Mouse (Mus musculus) forebrain, embryonic 12.5 days (tissue): ENCODE results near the gene Gm49354. TPM values are rescaled to one million over a fixed set of nuclear protein-coding genes. Genes with fewer than 3 reads are reported as not detected.

ENCODE experiments used
- ATAC-seq: fragments of 200-750 bp; cut with Nextera tagmentation; 2 replicates; pipeline ENCODE4 v1.8.0; 2017; ENCODE audit warnings: moderate TSS enrichment; ENCODE audit not compliant: low FRiP score
- H3K27ac ChIP-seq: fragments of 300-500 bp; sonication (generic); 2 replicates; pipeline ENCODE4 v1.5.1; 2016; ENCODE audit warnings: mild to moderate bottlenecking
- H3K27me3 ChIP-seq: fragments of 300-500 bp; sonication (generic); 2 replicates; pipeline ENCODE4 v1.6.1; 2016; ENCODE audit warnings: mild to moderate bottlenecking
- H3K36me3 ChIP-seq: fragments of 300-500 bp; sonication (generic); replicated peaks from 2 replicates; pipeline ENCODE4 v1.6.1; 2016; ENCODE audit warnings: mild to moderate bottlenecking
- H3K4me1 ChIP-seq: fragments of 300-500 bp; sonication (generic); 2 replicates; pipeline ENCODE4 v1.6.1; 2016
- H3K4me2 ChIP-seq: fragments of 300-500 bp; sonication (generic); 2 replicates; pipeline ENCODE4 v1.6.1; 2016; ENCODE audit warnings: mild to moderate bottlenecking, moderate library complexity
- H3K4me3 ChIP-seq: fragments of 300-500 bp; sonication (generic); replicated peaks from 2 replicates; pipeline ENCODE4 v1.5.1; 2016; ENCODE audit warnings: mild to moderate bottlenecking
- H3K9ac ChIP-seq: fragments of 300-500 bp; sonication (generic); 2 replicates; pipeline ENCODE4 v1.6.1; 2016; ENCODE audit warnings: mild to moderate bottlenecking
- H3K9me3 ChIP-seq: fragments of 300-500 bp; sonication (generic); 2 replicates; pipeline ENCODE4 v1.6.1; 2016
- WGBS: fragments of 180-500 bp; shearing (Covaris S2); methylation state at CpG from one replicate; pipeline ENCODE4 v1.1.7; 2016; 5-methylcytosine and 5-hydroxymethylcytosine counted together
- polyA plus RNA-seq: library from polyadenylated mRNA; unstranded; fragments of >200 nt; fragmentation: Nextera tagmentation; extraction: Ambion mirVana; gene quantifications from 2 replicates; pipeline ENCODE4 v1.2.1, GENCODE M21; 2016

Gm49354 gene
- not detected in 2 replicates for polyA plus RNA-seq

DNA sequence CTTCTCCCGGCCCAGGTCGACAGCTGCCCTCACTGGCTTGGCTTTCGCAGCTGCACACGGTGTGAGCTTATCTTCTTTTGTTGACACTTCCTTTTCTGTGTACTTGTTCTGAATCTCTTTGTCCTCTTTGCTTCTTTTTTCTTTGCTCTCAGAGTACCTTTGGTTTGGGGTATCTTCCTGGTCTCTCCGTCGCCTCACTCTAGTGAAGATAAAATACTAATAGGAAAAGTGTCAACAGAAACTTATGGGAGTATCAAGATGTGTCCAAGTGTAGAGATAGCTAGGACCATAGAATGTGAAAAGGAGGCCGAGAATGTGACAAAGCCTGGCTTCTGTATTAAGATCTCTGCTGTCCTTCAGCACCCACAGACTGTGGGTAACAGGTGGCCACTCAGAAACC is at the start of gene Gm49354:
Gm49354 (minus strand) TSS at position 101 of the 400 bp plus-strand sequence.
- Histone ChIP-seq H3K27ac (no peak within 1 kb of the TSS), H3K27me3 (no peaks in the 10 kb centered on the region), H3K4me2 (no peak within 1 kb of the TSS), H3K9ac (no peak within 1 kb of the TSS), H3K36me3 (peaks cover 96% of the 10 kb centered on the region), H3K9me3 (no peaks in the 10 kb centered on the region), H3K4me1 (no peaks in the 10 kb centered on the region), H3K4me3 (no peak within 1 kb of the TSS)
- WGBS: 88% methylated on average over 7 of the region's 7 CpGs
- ATAC-seq: no peak

DNA sequence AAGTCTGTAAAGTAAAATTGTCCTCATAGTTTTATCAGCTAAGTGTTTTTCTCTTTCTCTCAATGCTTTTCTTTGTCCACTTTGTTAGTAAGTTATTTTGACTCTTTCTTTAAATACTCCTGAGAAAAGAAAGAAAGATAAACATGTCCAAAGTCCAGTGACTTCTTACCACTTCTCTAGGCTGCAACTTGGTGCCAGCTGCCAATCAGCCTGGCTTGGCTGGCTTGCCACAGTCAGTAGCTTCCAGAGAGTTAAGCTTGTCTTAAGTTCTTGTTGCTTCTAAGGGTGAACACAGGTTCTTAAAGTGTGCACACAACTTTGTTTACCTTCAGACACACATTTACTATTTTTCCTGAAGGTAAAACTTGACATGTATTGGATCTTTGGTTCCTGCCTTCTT is 43.9 kb upstream of the Gm49354 start:
- Histone ChIP-seq H3K4me1 (peaks cover 11% of the 10 kb centered on the region), H3K9me3 (no peaks in the 10 kb centered on the region), H3K36me3 (peaks cover 6% of the 10 kb centered on the region), H3K27ac (no peak overlapping the region), H3K9ac (no peak overlapping the region), H3K4me2 (no peak overlapping the region), H3K27me3 (no peaks in the 10 kb centered on the region), H3K4me3 (no peak overlapping the region)
- ATAC-seq: no peak

DNA sequence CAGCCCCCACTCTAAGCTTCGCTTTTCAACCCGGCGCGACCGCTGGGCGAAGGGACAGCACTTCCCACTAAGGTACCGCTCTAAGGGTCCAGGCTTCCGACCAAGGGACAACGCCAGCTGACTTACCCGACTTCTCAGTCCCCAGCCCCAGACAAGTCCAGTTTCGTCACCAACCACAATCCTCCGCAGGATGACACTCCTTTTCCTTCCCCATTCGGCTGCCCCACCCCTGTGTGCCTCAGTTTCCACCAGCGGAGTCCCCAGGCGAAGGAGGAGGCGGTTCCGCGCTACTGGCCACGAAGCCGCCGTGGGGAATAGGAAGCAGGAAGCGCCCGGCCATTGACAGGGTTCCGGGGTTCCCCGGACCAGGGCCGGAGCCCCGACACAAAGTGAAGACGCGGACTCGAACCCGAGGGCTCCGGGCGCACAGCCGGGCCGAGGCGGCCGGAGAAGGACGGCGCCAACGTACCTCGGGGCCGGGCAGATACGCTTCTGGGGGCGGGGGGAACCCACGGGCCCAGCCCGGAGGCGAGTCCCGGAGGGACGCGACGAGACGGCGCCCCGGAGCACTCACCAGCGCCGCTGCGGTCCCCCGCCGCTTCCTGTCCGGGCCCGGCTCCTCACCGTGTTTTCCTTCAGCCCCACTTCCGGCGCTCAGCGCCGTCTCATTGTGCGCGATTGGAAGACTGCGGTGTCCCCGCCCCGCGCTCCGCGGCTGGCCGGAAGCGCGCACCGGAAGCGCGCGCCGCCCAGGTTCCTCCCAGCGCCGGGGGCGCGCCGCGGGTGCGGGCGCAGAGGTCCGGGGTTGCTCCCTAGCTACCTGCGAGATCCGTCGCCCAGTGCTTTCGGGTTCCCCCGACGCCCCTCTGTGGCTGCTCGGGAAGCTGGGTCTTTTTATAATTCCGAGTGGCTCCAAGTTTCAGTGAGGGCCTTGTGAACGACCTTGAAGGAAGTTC is 40.7 kb upstream of the Gm49354 start, which contains the start of gene Tut7:
Tut7 (minus strand) TSS at position 641 of the 956 bp plus-strand sequence.
- peaks cover 8% of the 10 kb centered on the region for H3K36me3 ChIP-seq
- H3K27me3 ChIP-seq: no peaks in the 10 kb centered on the region
- under 1% methylated on average over 96 of the region's 100 CpGs for WGBS
- peak within 1 kb of the TSS; percentile 92 for H3K4me3 ChIP-seq
- peak; percentile 98 for ATAC-seq
- H3K27ac ChIP-seq: peak within 1 kb of the TSS; percentile 92
- peak within 1 kb of the TSS; percentile 74 for H3K4me2 ChIP-seq
- peak within 1 kb of the TSS; percentile 83 for H3K9ac ChIP-seq
- peaks cover 34% of the 10 kb centered on the region for H3K4me1 ChIP-seq
- no peaks in the 10 kb centered on the region for H3K9me3 ChIP-seq

- no peaks in the 10 kb centered on the region for H3K27me3 ChIP-seq
- peak overlapping the region; percentile 74 for H3K4me2 ChIP-seq
- peaks cover 34% of the 10 kb centered on the region for H3K4me1 ChIP-seq
- H3K27ac ChIP-seq: no peak overlapping the region
- no peak for ATAC-seq
- H3K36me3 ChIP-seq: peaks cover 20% of the 10 kb centered on the region
- H3K9me3 ChIP-seq: no peaks in the 10 kb centered on the region
- no peak overlapping the region for H3K4me3 ChIP-seq
- H3K9ac ChIP-seq: 0 out of 2 replicates have a peak overlapping the region, but pooled peaks have one; percentile 29
- WGBS: 83% methylated on average over 3 of the region's 3 CpGs
Observed at GRCm38 (mm10) chr13:59820836-59821235, 38.8 kb upstream of the Gm49354 start.

DNA sequence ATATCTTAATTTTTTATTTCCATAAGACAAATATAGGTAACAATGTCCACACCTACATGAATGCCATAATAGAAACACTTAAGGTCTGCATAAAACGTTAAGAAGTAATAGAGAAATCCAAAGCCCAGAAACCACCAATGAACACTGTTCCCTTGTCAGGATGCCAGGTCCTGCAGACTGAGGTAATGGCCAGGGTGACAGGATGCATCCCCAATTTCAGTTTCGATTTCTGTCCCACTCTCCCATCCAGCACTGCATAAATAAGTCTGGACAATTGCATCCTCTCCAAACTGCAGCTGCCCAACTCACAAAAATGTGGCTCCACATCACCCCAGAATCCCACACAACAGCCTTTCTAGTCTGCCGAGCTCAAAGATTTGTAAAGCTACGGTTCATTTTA is 38.1 kb upstream of the Gm49354 start:
- H3K4me1 ChIP-seq: peaks cover 34% of the 10 kb centered on the region
- H3K9me3 ChIP-seq: no peaks in the 10 kb centered on the region
- peaks cover 27% of the 10 kb centered on the region for H3K36me3 ChIP-seq
- H3K4me3 ChIP-seq: no peak overlapping the region
- H3K27me3 ChIP-seq: no peaks in the 10 kb centered on the region
- H3K27ac ChIP-seq: no peak overlapping the region
- H3K9ac ChIP-seq: no peak overlapping the region
- 84% methylated on average over 4 of the region's 4 CpGs for WGBS
- H3K4me2 ChIP-seq: peak overlapping the region; percentile 8; the same call in 1 of the 2 replicates
- no peak for ATAC-seq

- H3K9ac ChIP-seq: no peak overlapping the region
- peaks cover 34% of the 10 kb centered on the region for H3K4me1 ChIP-seq
- no peak overlapping the region for H3K27ac ChIP-seq
- no peak for ATAC-seq
- H3K27me3 ChIP-seq: no peaks in the 10 kb centered on the region
- peaks cover 50% of the 10 kb centered on the region for H3K36me3 ChIP-seq
- H3K4me2 ChIP-seq: no peak overlapping the region
- WGBS: 92% methylated on average over 4 of the region's 4 CpGs
- H3K9me3 ChIP-seq: no peaks in the 10 kb centered on the region
- H3K4me3 ChIP-seq: no peak overlapping the region
Observed at GRCm38 (mm10) chr13:59817352-59817751, 35.3 kb upstream of the Gm49354 start.

GRCm38 (mm10) chr13:59814109-59814591 is 32.1 kb upstream of the Gm49354 start:
- peaks cover 73% of the 10 kb centered on the region for H3K36me3 ChIP-seq

DNA sequence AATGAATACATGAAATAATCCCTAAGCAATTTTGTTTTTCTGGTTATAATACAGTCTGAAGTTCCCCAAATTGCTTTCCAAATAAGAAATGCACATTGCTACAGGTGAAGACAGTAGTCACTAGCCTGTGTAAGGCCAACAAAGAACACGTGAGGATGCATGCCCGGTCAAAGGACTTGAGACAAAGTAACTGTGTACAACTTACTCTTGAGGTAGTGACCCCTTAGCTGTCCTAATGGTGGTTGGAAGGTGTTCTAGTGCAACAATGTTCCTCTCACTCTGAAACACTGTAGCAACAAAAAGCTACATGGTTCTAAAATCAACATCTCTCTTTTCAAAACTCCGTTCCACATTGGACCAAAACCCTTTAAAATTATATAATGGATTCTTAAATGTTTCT is 29.5 kb upstream of the Gm49354 start:
- H3K4me3 ChIP-seq: no peak overlapping the region
- no peak overlapping the region for H3K27ac ChIP-seq
- WGBS: 97% methylated on average over 3 of the region's 3 CpGs
- no peaks in the 10 kb centered on the region for H3K9me3 ChIP-seq
- no peak for ATAC-seq
- no peak overlapping the region for H3K9ac ChIP-seq
- H3K4me2 ChIP-seq: no peak overlapping the region
- no peaks in the 10 kb centered on the region for H3K27me3 ChIP-seq
- H3K4me1 ChIP-seq: no peaks in the 10 kb centered on the region
- peaks cover 92% of the 10 kb centered on the region for H3K36me3 ChIP-seq

More at GRCm38 (mm10) chr13:59814109-59814591, 32.1 kb upstream of the Gm49354 start:
- ATAC-seq: no peak
- 82% methylated on average over 6 of the region's 6 CpGs for WGBS
- H3K4me3 ChIP-seq: no peak overlapping the region
- peaks cover 9% of the 10 kb centered on the region for H3K4me1 ChIP-seq
- H3K27me3 ChIP-seq: no peaks in the 10 kb centered on the region
- no peaks in the 10 kb centered on the region for H3K9me3 ChIP-seq
- no peak overlapping the region for H3K9ac ChIP-seq
- H3K4me2 ChIP-seq: no peak overlapping the region
- no peak overlapping the region for H3K27ac ChIP-seq

GRCm38 (mm10) chr13:59801000-59801399 is 19.0 kb upstream of the Gm49354 start:
- Histone ChIP-seq H3K4me2 (no peak overlapping the region), H3K9me3 (no peaks in the 10 kb centered on the region), H3K27ac (no peak overlapping the region), H3K4me1 (no peaks in the 10 kb centered on the region), H3K9ac (no peak overlapping the region), H3K27me3 (no peaks in the 10 kb centered on the region), H3K36me3 (peaks cover 97% of the 10 kb centered on the region), H3K4me3 (no peak overlapping the region)
- WGBS: 84% methylated on average over 6 of the region's 6 CpGs
- no peak for ATAC-seq

DNA sequence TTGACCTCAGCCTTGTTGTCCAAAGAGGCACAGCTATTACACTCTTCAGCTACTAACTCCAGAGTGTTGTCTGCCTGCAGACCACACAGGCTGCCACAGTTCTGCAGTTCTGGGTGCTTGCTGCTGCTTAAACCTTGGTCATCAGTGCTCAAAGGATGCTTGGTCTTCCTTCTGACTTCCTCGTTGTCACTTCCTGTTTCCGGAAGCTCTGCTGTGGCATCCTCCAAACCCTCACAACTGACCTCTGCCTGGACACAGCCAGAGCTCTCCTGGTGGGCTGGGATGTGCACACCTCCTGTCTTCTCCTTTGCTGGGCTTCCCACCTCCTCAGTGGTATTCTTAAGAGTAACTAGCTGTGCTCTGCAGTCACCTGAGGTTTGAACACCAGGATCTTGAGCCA is 18.0 kb upstream of the Gm49354 start:
- Histone ChIP-seq H3K9ac (no peak overlapping the region), H3K4me3 (no peak overlapping the region), H3K36me3 (peaks cover 97% of the 10 kb centered on the region), H3K27ac (no peak overlapping the region), H3K9me3 (no peaks in the 10 kb centered on the region), H3K4me1 (no peaks in the 10 kb centered on the region), H3K4me2 (no peak overlapping the region), H3K27me3 (no peaks in the 10 kb centered on the region)
- WGBS: 85% methylated on average over 2 of the region's 2 CpGs
- ATAC-seq: no peak

DNA sequence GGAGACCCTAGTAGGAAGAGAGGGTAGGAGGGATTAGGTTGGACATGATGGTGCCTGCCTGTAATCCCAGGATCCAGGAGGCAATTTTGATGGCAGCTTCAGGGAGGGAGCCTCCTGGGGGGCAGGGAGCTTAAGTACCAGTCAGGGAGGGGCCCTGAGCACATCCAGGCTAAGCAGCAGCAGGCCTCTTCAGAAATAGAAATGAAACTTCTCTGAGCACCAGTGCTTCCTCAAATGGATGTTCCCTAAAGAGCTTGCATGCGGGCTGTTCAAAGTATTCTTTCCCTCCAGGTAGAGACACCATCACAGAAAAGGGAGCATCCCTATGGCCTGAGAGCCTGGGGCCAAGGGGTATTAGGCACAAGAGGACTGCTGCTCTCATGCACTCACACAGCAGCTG is 16.3 kb upstream of the Gm49354 start:
- H3K4me2 ChIP-seq: no peak overlapping the region
- H3K27ac ChIP-seq: no peak overlapping the region
- WGBS: 97% methylated on average over 1 of the region's 1 CpGs
- ATAC-seq: no peak
- no peaks in the 10 kb centered on the region for H3K9me3 ChIP-seq
- H3K4me1 ChIP-seq: no peaks in the 10 kb centered on the region
- H3K36me3 ChIP-seq: peaks cover 95% of the 10 kb centered on the region
- no peaks in the 10 kb centered on the region for H3K27me3 ChIP-seq
- H3K4me3 ChIP-seq: no peak overlapping the region
- no peak overlapping the region for H3K9ac ChIP-seq

GRCm38 (mm10) chr13:59796466-59796848 is 14.4 kb upstream of the Gm49354 start:
- H3K9ac ChIP-seq: no peak overlapping the region

More at GRCm38 (mm10) chr13:59796466-59796848, 14.4 kb upstream of the Gm49354 start:
- H3K4me3 ChIP-seq: no peak overlapping the region
- ATAC-seq: no peak
- WGBS: 95% methylated on average over 9 of the region's 9 CpGs
- H3K4me1 ChIP-seq: no peaks in the 10 kb centered on the region
- no peaks in the 10 kb centered on the region for H3K9me3 ChIP-seq
- H3K4me2 ChIP-seq: no peak overlapping the region
- peaks cover 95% of the 10 kb centered on the region for H3K36me3 ChIP-seq
- no peak overlapping the region for H3K27ac ChIP-seq
- H3K27me3 ChIP-seq: no peaks in the 10 kb centered on the region
